Mouse (Mus musculus): Measurements from ENCODE around the gene Tnfaip2.

DNA sequence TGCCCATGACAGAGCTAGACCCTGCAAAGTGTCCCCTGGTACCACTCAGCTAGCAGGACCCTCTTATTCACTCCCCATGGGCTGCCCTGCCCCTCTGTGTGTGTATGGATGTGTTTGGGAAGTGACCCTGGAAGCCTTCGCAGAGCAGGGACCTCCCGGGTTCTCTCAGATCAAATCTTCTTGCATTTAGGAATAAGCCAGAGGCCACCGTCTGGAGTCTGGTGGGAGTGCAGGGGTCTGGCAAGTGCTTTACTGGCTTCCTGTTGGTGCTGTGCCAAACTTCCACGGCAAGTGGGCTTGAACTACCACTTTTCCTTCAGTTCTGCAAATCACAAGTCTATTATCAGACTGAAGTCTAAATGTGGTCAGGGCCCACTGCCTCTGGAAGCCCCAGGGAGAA, 11.8 kb downstream of the Tnfaip2 start:
- no peak for TF ChIP-seq CTCF (IDR thresholded peaks at IDR 0.05; ENCODE audit: low read depth)
- no peak for TF ChIP-seq EP300 (IDR thresholded peaks at IDR 0.05; ENCODE audit: low read depth)

Measured in liver, postnatal 0 days (tissue).